Mouse (Mus musculus): ENCODE results near the gene Frmd4a.
A peak's percentile ranks its signal among the peaks of the same experiment; 100 is the strongest.

DNA sequence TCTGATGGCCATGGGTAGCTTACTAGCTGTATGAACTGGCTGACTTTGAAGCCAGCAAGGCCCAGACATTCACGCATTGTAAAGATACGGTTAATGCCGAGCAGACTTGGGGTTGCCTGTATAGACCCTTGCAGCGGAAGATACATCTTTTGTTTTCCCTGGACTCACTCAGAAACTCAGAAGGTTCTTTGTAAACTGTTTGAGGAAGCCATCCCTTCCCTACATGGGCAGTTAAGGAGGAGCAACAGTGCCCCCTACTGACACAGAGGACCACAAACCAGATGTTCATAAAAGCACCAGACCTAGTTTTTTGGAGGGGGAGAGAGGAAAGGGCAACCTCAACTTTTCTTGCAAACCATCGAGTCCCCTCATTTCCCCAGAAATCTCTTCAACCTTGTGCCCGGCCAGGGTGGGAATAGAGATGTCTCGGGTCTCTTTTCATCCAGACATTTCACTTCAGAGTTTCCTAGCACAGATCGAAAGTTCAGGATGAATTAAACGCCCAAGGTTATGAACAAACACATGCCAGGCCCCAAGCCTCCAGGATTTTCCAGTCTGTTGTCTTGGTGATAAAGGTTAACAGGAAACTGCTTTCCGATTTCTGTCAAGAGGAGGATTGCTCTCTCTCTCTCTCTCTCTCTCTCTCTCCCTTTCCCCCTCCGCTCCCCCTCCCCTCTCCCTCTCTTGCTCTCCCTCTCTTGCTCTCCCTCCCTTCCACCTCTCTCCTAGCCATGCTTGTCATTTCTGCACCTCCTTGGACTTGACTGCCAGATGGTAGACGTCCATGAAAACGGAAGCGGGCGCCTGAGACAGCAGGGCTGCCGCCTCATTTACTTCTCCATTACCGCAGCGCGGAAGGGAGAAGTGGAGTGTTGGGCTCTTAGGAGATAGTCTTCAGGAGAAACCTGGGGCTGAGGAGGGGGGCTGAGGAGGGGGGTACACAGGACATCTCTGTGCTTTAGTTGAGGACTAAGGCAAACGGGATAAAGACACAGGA lies 475.3 kb downstream of the Frmd4a start:
- TF ChIP-seq CTCF (IDR thresholded peaks at IDR 0.05; ENCODE audit: low read depth), result peak; percentile 82
- TF ChIP-seq EP300 (IDR thresholded peaks at IDR 0.05; ENCODE audit: low read depth), result no peak

All from liver, postnatal 0 days (tissue).